Mouse (Mus musculus) stomach, embryonic 14.5 days (tissue): ENCODE measurements at regions not wholly inside any gene's neighbourhood (a gene's known extent, or its start where the extent isn't known, plus 50 kb on each side); places are given as distances from the start of the nearest gene placed in this dataset.
A peak's percentile ranks its signal among the peaks of the same experiment; 100 is the strongest.

Experiments used
- ATAC-seq: fragments of 200-750 bp; cut with Nextera tagmentation; 2 replicates; pipeline ENCODE4 v1.8.0; 2017; ENCODE audit warnings: low read depth, moderate TSS enrichment; ENCODE audit not compliant: insufficient number of reproducible peaks, insufficient read depth, low FRiP score
- H3K27ac ChIP-seq: fragments of 300-500 bp; sonication (generic); 2 replicates; pipeline ENCODE4 v1.5.1; 2014; ENCODE audit warnings: mild to moderate bottlenecking, low read length, moderate library complexity, mixed read lengths
- H3K27me3 ChIP-seq: fragments of 300-500 bp; sonication (generic); 2 replicates; pipeline ENCODE4 v1.6.1; 2014; ENCODE audit warnings: low read length, control low read depth, mixed read lengths; ENCODE audit not compliant: control insufficient read depth, insufficient read depth
- H3K36me3 ChIP-seq: fragments of 300-500 bp; sonication (generic); 2 replicates; pipeline ENCODE4 v1.6.1; 2014; ENCODE audit warnings: mild to moderate bottlenecking, control low read depth, low read length, moderate library complexity, mixed read lengths; ENCODE audit not compliant: control insufficient read depth, insufficient read depth
- H3K4me1 ChIP-seq: fragments of 300-500 bp; sonication (generic); 2 replicates; pipeline ENCODE4 v1.6.1; 2014; ENCODE audit warnings: low read length, control low read depth, mixed read lengths; ENCODE audit not compliant: control insufficient read depth, insufficient read depth
- H3K4me2 ChIP-seq: fragments of 300-500 bp; sonication (generic); replicated peaks from 2 replicates; pipeline ENCODE4 v1.6.1; 2014; ENCODE audit warnings: low read depth, low read length, control low read depth
- H3K4me3 ChIP-seq: fragments of 300-500 bp; sonication (generic); 2 replicates; pipeline ENCODE4 v1.5.1; 2014; ENCODE audit warnings: low read depth, low read length, control low read depth
- H3K9ac ChIP-seq: fragments of 300-500 bp; sonication (generic); replicated peaks from 2 replicates; pipeline ENCODE4 v1.6.1; 2014; ENCODE audit warnings: low read depth, mild to moderate bottlenecking, control low read depth, low read length, moderate library complexity, mixed read lengths
- H3K9me3 ChIP-seq: fragments of 300-500 bp; sonication (generic); 2 replicates; pipeline ENCODE4 v1.6.1; 2016; ENCODE audit warnings: low read depth, low read length, control low read depth; ENCODE audit not compliant: control insufficient read depth
- WGBS: fragments of 180-500 bp; shearing (Covaris S2); extraction: QIAGEN DNeasy Blood & Tissue Kit; methylation state at CpG from one replicate; pipeline ENCODE4 v1.1.7; 2014; 5-methylcytosine and 5-hydroxymethylcytosine counted together

GRCm38 (mm10) chr7:36097054-36097453 is 294.3 kb upstream of the Zfp507 start:
- H3K27me3 ChIP-seq, result no peaks in the 10 kb centered on the region
- H3K4me3 ChIP-seq, result no peak overlapping the region
- H3K4me1 ChIP-seq, result peaks cover 6% of the 10 kb centered on the region; the same call in 1 of the 2 replicates
- H3K9me3 ChIP-seq, result no peaks in the 10 kb centered on the region
- H3K9ac ChIP-seq, result no peak overlapping the region
- H3K36me3 ChIP-seq, result no peaks in the 10 kb centered on the region
- H3K4me2 ChIP-seq, result no peak overlapping the region
- no peak overlapping the region for H3K27ac ChIP-seq
- WGBS, result 86% methylated on average over 4 of the region's 4 CpGs
- no peak for ATAC-seq

GRCm38 (mm10) chr7:36095258-36096130 is 292.7 kb upstream of the Zfp507 start:
- Histone ChIP-seq H3K27me3 (no peaks in the 10 kb centered on the region), H3K36me3 (no peaks in the 10 kb centered on the region), H3K27ac (peak overlapping the region; percentile 76), H3K4me1 (peaks cover 16% of the 10 kb centered on the region), H3K9me3 (no peaks in the 10 kb centered on the region), H3K9ac (no peak overlapping the region), H3K4me2 (no peak overlapping the region), H3K4me3 (no peak overlapping the region)
- 38% methylated on average over 20 of the region's 20 CpGs for whole genome bisulfite sequencing
- peak; percentile 72; the same call in 1 of the 2 replicates for ATAC-seq

GRCm38 (mm10) chr7:36091132-36091531 is 288.3 kb upstream of the Zfp507 start:
- Histone ChIP-seq H3K4me3 (no peak overlapping the region), H3K27ac (no peak overlapping the region; the same call in 1 of the 2 replicates), H3K9ac (no peak overlapping the region), H3K9me3 (no peaks in the 10 kb centered on the region), H3K4me2 (no peak overlapping the region), H3K27me3 (no peaks in the 10 kb centered on the region), H3K36me3 (no peaks in the 10 kb centered on the region), H3K4me1 (peaks cover 20% of the 10 kb centered on the region)
- ATAC-seq, result no peak
- 40% methylated on average over 9 of the region's 9 CpGs for WGBS

GRCm38 (mm10) chr7:36090291-36091123 is 287.7 kb upstream of the Zfp507 start:
- Histone ChIP-seq H3K27ac (peak overlapping the region; percentile 44; the same call in 1 of the 2 replicates), H3K36me3 (no peaks in the 10 kb centered on the region), H3K4me1 (peaks cover 16% of the 10 kb centered on the region), H3K4me2 (peak overlapping the region; percentile 20; the same call in 1 of the 2 replicates), H3K9ac (no peak overlapping the region), H3K9me3 (no peaks in the 10 kb centered on the region), H3K27me3 (no peaks in the 10 kb centered on the region), H3K4me3 (no peak overlapping the region)
- 13% methylated on average over 22 of the region's 22 CpGs for WGBS
- no peak for ATAC-seq

GRCm38 (mm10) chr7:36087598-36087997 is 284.8 kb upstream of the Zfp507 start:
- Histone ChIP-seq H3K9ac (no peak overlapping the region), H3K4me2 (no peak overlapping the region), H3K27me3 (no peaks in the 10 kb centered on the region), H3K9me3 (no peaks in the 10 kb centered on the region), H3K27ac (no peak overlapping the region), H3K4me1 (peaks cover 13% of the 10 kb centered on the region), H3K4me3 (no peak overlapping the region), H3K36me3 (no peaks in the 10 kb centered on the region)
- 86% methylated on average over 6 of the region's 6 CpGs for WGBS
- ATAC-seq, result no peak

GRCm38 (mm10) chr7:36078666-36079065 is 275.9 kb upstream of the Zfp507 start:
- Histone ChIP-seq H3K4me3 (no peak overlapping the region), H3K4me1 (peaks cover 26% of the 10 kb centered on the region), H3K27ac (no peak overlapping the region; the same call in 1 of the 2 replicates), H3K36me3 (no peaks in the 10 kb centered on the region), H3K9me3 (no peaks in the 10 kb centered on the region), H3K9ac (no peak overlapping the region), H3K27me3 (no peaks in the 10 kb centered on the region), H3K4me2 (no peak overlapping the region)
- 31% methylated on average over 6 of the region's 6 CpGs for WGBS
- ATAC-seq, result no peak

GRCm38 (mm10) chr7:36078089-36078654 is 275.4 kb upstream of the Zfp507 start:
- Histone ChIP-seq H3K4me1 (peaks cover 31% of the 10 kb centered on the region), H3K27me3 (no peaks in the 10 kb centered on the region), H3K27ac (no peak overlapping the region), H3K9me3 (no peaks in the 10 kb centered on the region), H3K4me2 (no peak overlapping the region), H3K4me3 (no peak overlapping the region), H3K9ac (no peak overlapping the region), H3K36me3 (no peaks in the 10 kb centered on the region)
- no peak for ATAC-seq
- 51% methylated on average over 11 of the region's 11 CpGs for WGBS

- no peaks in the 10 kb centered on the region for H3K36me3 ChIP-seq
Observed at GRCm38 (mm10) chr7:36077271-36077670, 274.5 kb upstream of the Zfp507 start.

More at GRCm38 (mm10) chr7:36077271-36077670, 274.5 kb upstream of the Zfp507 start:
- Histone ChIP-seq H3K4me2 (no peak overlapping the region), H3K9ac (no peak overlapping the region), H3K27me3 (no peaks in the 10 kb centered on the region), H3K4me3 (no peak overlapping the region), H3K27ac (no peak overlapping the region), H3K9me3 (no peaks in the 10 kb centered on the region), H3K4me1 (peaks cover 33% of the 10 kb centered on the region)
- WGBS, result 62% methylated on average over 2 of the region's 2 CpGs
- ATAC-seq, result no peak
